Mouse (Mus musculus) liver, adult 2 months (tissue): ENCODE measurements around the gene BC030499.
"Not testable (repeated sequence)": the region's sequence is repeated elsewhere in the genome, so short reads cannot be mapped to it uniquely, and the experiment has no call there.

Experiments
- CTCF ChIP-seq: fragments of 200-500 bp; IDR thresholded peaks from 2 replicates; pipeline ENCODE4 v1.5.1; 2011; ENCODE audit warnings: low read depth, low read length, control low read depth
- POLR2A ChIP-seq: fragments of 200-500 bp; IDR thresholded peaks from 2 replicates; pipeline ENCODE4 v1.6.1; 2011; ENCODE audit warnings: low read length, control low read depth; ENCODE audit not compliant: insufficient read depth; ENCODE audit errors: extremely low read depth

DNA sequence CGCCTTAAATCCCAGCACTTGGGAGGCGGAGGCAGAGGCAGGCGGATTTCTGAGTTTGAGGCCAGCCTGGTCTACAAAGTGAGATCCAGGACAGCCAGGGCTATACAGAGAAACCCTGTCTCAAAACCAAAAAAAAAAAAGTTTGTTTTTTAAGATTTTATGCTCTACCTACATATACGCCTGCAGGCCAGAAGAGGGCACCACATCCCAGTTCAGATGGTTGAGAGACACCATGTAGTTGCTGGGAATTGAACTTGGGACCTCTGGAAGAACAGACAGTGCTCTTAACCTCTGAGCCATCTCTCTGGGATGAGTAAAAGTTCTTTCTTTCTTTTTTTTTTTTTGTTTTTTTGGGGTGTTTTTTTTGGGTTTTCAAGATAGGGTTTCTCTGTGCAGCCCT, 14.5 kb upstream of the BC030499 start:
- TF ChIP-seq CTCF = peak; percentile 30; the same call in 1 of the 2 replicates
- TF ChIP-seq POLR2A = not testable (repeated sequence)
